Mouse (Mus musculus): Measurements from ENCODE around the gene Oxgr1. TPM values are rescaled to one million over a fixed set of nuclear protein-coding genes. Genes with fewer than 3 reads are reported as not detected.
A peak's percentile ranks its signal among the peaks of the same experiment; 100 is the strongest.

Oxgr1 gene
- not detected in 2 replicates for polyA plus RNA-seq (2014; fragmentation: Nextera tagmentation; extraction: Ambion mirVana)

DNA sequence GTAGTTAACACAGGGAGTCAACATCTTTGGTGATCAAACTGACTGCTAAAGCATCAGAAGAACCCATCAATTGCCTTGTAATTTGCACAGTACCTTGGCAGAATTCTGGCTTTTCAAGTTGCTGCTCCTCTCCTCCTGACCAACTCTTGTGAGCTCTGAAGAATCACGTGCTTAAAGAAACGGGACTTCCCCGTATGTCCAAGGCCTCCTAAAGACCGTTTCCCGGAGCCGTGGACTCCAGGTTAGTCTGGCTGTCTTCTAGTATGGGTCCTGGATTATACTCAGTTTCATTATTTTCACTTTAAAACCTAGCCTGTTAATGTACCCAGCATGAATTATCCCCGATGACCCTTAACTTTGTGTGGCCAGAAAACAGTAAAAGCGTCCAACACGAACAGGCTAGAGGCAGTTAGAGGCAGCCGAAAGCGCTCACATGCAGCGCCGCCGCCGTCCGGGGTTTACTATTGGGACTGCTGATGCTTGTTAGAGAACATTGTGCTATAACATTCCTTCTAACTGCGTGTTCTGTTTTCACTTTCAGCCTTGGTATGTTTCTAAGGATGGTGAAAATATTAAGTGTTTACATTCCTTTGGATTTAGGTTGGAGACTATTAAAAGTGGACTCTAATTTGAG is at the start of gene Oxgr1:
Oxgr1 (minus strand) TSS at position 249 of the 634 bp plus-strand sequence.
- H3K9me3 ChIP-seq (replicated peaks; ENCODE audit: control insufficient read depth, low read length): no peaks in the 10 kb centered on the region; the same call in 1 of the 2 replicates
- H3K36me3 ChIP-seq (ENCODE audit: control insufficient read depth, insufficient read depth, low read length): no peaks in the 10 kb centered on the region
- H3K4me1 ChIP-seq (ENCODE audit: control insufficient read depth, insufficient read depth, low read length): no peaks in the 10 kb centered on the region
- WGBS (ENCODE audit: insufficient replicate concordance): 84% methylated on average over 17 of the region's 17 CpGs
- H3K27me3 ChIP-seq (ENCODE audit: control insufficient read depth, insufficient read depth, low read length): no peaks in the 10 kb centered on the region
- ATAC-seq (replicated peaks; ENCODE audit: insufficient number of reproducible peaks, low FRiP score, low TSS enrichment): no peak
- no peak within 1 kb of the TSS for H3K27ac ChIP-seq (ENCODE audit: low read depth, low read length)
- H3K4me3 ChIP-seq (ENCODE audit: low read depth, low read length): no peak within 1 kb of the TSS
- H3K9ac ChIP-seq (ENCODE audit: low read depth, low read length): no peak within 1 kb of the TSS
- no peak within 1 kb of the TSS for H3K4me2 ChIP-seq

DNA sequence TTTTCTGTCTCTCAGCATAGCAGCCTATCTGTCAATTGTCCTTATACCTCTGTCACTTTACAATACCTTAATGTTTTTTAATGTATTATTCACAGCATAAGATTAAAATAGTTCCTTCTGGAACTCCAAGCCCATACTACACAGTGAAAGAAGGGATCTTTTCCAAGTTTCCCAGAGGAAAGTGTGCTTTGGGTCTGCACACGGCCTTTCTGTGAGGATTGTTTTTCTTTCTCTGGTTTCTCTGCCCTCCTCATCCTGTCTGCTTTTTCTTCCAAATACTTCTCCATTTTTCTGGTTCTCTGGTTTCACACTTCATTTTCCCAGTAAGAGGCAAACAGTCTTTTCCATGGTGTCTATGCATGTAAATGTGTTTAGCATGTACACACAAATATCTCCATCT is 48.2 kb upstream of the Oxgr1 start:
- Histone ChIP-seq H3K36me3 (ENCODE audit: control insufficient read depth, insufficient read depth, low read length) (no peaks in the 10 kb centered on the region; the same call in 1 of the 2 replicates), H3K4me1 (ENCODE audit: control insufficient read depth, insufficient read depth, low read length) (no peaks in the 10 kb centered on the region), H3K27me3 (ENCODE audit: control insufficient read depth, insufficient read depth, low read length) (no peaks in the 10 kb centered on the region), H3K9ac (ENCODE audit: low read depth, low read length) (no peak overlapping the region), H3K4me3 (ENCODE audit: low read depth, low read length) (no peak overlapping the region), H3K4me2 (no peak overlapping the region), H3K27ac (ENCODE audit: low read depth, low read length) (no peak overlapping the region), H3K9me3 (replicated peaks; ENCODE audit: control insufficient read depth, low read length) (no peaks in the 10 kb centered on the region)
- WGBS (ENCODE audit: insufficient replicate concordance): 55% methylated on average over 1 of the region's 1 CpGs
- no peak for ATAC-seq (replicated peaks; ENCODE audit: insufficient number of reproducible peaks, low FRiP score, low TSS enrichment)

DNA sequence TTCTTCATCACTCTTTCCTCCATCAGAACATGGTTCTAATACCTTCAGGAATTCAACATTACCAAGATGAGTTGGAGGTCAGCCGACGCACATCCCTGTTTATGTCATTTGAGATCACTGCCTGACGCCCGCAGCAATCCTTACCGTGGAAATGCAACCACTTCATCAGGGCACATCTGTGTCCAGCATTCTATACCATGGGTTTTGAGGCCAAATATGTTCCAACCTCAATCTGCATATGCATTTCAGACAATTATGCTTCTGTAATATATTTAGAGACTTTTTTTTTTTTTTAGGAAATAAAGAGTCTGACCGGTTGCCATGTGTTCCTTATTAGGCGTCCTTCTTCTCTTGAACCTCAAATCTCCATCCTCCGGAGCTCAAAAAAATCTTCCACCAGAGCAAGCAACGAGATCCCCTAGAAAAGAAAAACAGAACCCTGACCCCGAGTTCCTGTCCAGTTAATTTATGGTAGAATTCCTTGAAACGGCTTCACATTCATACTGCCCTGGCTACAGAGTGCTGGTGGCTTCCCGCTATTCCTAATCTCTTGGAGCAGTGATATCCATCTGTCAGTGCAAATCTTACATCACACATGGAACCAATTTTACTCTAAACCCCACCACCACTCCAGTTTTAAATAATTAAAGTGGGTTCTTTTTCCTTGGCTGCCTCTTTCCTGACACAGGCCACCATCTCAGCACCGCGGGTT is 47.6 kb upstream of the Oxgr1 start:
- Histone ChIP-seq H3K27me3 (ENCODE audit: control insufficient read depth, insufficient read depth, low read length) (no peaks in the 10 kb centered on the region), H3K4me1 (ENCODE audit: control insufficient read depth, insufficient read depth, low read length) (no peaks in the 10 kb centered on the region), H3K9ac (ENCODE audit: low read depth, low read length) (no peak overlapping the region), H3K9me3 (replicated peaks; ENCODE audit: control insufficient read depth, low read length) (no peaks in the 10 kb centered on the region), H3K4me2 (no peak overlapping the region), H3K27ac (ENCODE audit: low read depth, low read length) (no peak overlapping the region), H3K36me3 (ENCODE audit: control insufficient read depth, insufficient read depth, low read length) (no peaks in the 10 kb centered on the region; the same call in 1 of the 2 replicates), H3K4me3 (ENCODE audit: low read depth, low read length) (no peak overlapping the region)
- no peak for ATAC-seq (replicated peaks; ENCODE audit: insufficient number of reproducible peaks, low FRiP score, low TSS enrichment)
- 65% methylated on average over 14 of the region's 14 CpGs for WGBS (ENCODE audit: insufficient replicate concordance)

DNA sequence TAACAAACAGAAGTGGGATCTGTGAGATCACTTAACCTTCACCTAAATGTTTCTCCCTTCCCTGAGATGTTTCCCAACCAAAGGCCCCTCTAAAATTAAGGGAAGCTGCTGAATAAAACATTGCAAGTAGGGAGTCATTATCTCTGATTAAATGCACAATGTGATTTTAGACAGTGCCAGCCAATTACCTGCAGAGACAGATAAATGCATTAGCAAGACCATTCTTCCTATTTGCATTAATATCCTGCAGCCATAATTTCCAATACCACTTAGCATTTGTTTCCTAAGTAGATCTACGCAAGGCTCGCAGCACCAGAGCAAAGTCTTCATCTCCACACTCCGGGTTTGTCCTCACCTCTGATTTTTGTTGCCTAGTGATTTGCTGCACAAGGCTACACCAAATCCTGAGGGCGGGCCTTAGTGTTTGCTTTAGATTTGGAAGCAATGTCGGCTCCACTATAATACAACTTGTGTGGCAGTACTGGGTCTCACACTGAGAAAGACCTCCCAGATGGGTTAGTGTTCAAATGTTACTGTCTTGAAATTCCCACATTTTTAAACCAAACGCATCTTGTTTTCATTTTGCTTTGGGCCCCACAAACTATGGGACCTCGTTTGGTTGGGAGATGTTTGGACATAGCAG is 46.9 kb upstream of the Oxgr1 start:
- Histone ChIP-seq H3K27ac (ENCODE audit: low read depth, low read length) (no peak overlapping the region), H3K4me1 (ENCODE audit: control insufficient read depth, insufficient read depth, low read length) (no peaks in the 10 kb centered on the region), H3K4me2 (no peak overlapping the region), H3K27me3 (ENCODE audit: control insufficient read depth, insufficient read depth, low read length) (no peaks in the 10 kb centered on the region), H3K9ac (ENCODE audit: low read depth, low read length) (no peak overlapping the region), H3K4me3 (ENCODE audit: low read depth, low read length) (no peak overlapping the region), H3K9me3 (replicated peaks; ENCODE audit: control insufficient read depth, low read length) (no peaks in the 10 kb centered on the region), H3K36me3 (ENCODE audit: control insufficient read depth, insufficient read depth, low read length) (no peaks in the 10 kb centered on the region; the same call in 1 of the 2 replicates)
- 81% methylated on average over 7 of the region's 7 CpGs for WGBS (ENCODE audit: insufficient replicate concordance)
- ATAC-seq (replicated peaks; ENCODE audit: insufficient number of reproducible peaks, low FRiP score, low TSS enrichment): no peak

DNA sequence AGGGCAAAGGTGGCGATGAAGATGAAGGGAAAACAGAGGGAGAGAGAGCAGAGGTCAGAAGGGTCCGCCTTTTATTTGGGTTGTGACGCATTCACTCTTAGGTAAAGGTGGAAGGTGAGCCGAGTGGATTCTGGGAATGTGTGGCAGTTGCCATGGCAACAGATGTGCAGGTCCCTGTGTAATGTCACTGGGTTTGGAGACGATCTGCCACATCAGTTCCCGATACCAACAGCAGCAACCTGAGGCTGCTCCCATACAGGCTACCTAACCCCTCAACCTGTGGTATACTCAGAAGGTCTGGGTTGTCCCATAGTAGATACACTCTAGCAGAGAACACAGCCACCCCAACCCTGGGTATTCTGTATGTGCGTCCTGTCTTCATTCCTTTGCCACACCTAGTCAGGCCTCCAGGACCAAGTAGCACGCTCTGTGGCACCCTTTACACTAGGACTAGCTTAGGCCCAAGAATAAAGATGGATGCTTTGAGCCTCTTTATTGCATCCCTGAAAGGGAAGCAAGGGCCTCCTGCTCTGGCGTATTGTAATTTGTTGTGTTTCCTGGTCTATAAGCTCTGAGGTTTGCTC is 41.9 kb upstream of the Oxgr1 start:
- Histone ChIP-seq H3K9me3 (replicated peaks; ENCODE audit: control insufficient read depth, low read length) (no peaks in the 10 kb centered on the region), H3K4me2 (no peak overlapping the region), H3K27me3 (ENCODE audit: control insufficient read depth, insufficient read depth, low read length) (no peaks in the 10 kb centered on the region), H3K36me3 (ENCODE audit: control insufficient read depth, insufficient read depth, low read length) (no peaks in the 10 kb centered on the region), H3K4me1 (ENCODE audit: control insufficient read depth, insufficient read depth, low read length) (no peaks in the 10 kb centered on the region), H3K9ac (ENCODE audit: low read depth, low read length) (no peak overlapping the region), H3K4me3 (ENCODE audit: low read depth, low read length) (no peak overlapping the region), H3K27ac (ENCODE audit: low read depth, low read length) (no peak overlapping the region)
- 78% methylated on average over 9 of the region's 9 CpGs for WGBS (ENCODE audit: insufficient replicate concordance)
- no peak for ATAC-seq (replicated peaks; ENCODE audit: insufficient number of reproducible peaks, low FRiP score, low TSS enrichment)

DNA sequence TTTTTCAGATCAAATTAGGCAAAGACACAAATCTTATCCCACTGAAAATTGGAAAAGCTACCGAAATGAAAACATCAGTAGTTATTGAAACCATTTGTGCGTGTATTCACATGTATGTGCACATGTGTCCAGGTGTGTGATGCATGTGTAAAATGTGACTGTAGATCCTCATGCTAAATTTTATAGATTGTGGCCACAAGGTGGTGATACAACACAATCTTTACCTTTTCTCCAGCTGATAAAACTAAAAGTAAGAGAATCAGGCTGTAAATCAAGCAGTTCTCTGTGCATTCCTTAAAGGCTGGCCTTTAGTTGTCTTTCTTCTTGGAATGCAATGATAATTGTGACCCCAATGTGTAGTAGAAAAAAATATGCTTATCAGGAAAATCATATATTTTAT is 34.0 kb upstream of the Oxgr1 start:
- Histone ChIP-seq H3K4me3 (ENCODE audit: low read depth, low read length) (no peak overlapping the region), H3K4me1 (ENCODE audit: control insufficient read depth, insufficient read depth, low read length) (no peaks in the 10 kb centered on the region), H3K27ac (ENCODE audit: low read depth, low read length) (no peak overlapping the region), H3K9ac (ENCODE audit: low read depth, low read length) (no peak overlapping the region), H3K4me2 (no peak overlapping the region), H3K27me3 (ENCODE audit: control insufficient read depth, insufficient read depth, low read length) (no peaks in the 10 kb centered on the region), H3K36me3 (ENCODE audit: control insufficient read depth, insufficient read depth, low read length) (no peaks in the 10 kb centered on the region), H3K9me3 (replicated peaks; ENCODE audit: control insufficient read depth, low read length) (no peaks in the 10 kb centered on the region)
- no peak for ATAC-seq (replicated peaks; ENCODE audit: insufficient number of reproducible peaks, low FRiP score, low TSS enrichment)
- 31% methylated on average over 2 of the region's 2 CpGs for WGBS (ENCODE audit: insufficient replicate concordance)

DNA sequence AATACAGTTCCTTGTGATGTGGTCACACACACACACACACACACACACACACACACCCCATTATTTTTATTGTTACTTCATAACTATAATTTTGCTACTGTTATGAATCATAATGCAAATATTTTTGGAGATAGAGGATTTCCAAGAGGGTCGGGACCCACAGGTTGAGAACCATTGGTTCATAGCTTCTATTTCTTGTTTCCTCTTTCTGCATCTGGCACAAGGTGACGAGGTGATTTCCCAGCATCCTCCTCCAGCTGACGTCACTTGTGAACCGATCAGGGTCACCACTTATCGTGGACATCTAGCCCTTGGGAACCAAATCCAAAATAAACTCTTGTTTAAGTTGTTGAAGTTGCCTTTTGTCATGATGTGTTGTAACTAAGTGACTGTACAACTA is 33.5 kb upstream of the Oxgr1 start:
- 63% methylated on average over 5 of the region's 5 CpGs for WGBS (ENCODE audit: insufficient replicate concordance)
- ATAC-seq (replicated peaks; ENCODE audit: insufficient number of reproducible peaks, low FRiP score, low TSS enrichment): no peak

DNA sequence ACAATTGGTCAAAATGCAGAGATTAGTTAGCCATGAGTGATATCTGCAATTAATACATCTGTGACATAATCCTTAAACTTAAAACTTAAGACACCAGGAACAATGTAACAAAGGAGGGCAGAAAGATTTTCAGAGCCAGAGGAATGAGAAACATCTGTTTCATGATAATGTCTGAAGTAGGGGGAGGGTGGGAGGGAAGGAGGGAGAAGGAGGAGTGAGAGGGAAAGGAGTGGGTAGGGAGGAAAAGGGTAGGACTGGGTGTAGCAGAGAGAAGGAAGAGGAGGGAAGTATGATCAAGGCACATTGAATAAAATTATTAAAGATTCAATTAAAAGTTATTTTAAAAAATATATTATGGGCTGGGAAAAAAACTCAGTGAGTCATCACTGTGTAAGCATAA is 32.0 kb upstream of the Oxgr1 start:
- H3K4me1 ChIP-seq (ENCODE audit: control insufficient read depth, insufficient read depth, low read length): no peaks in the 10 kb centered on the region
- no peak overlapping the region for H3K9ac ChIP-seq (ENCODE audit: low read depth, low read length)
- no peak overlapping the region for H3K27ac ChIP-seq (ENCODE audit: low read depth, low read length)
- no peak overlapping the region for H3K4me2 ChIP-seq
- ATAC-seq (replicated peaks; ENCODE audit: insufficient number of reproducible peaks, low FRiP score, low TSS enrichment): 0 out of 2 replicates have a peak, but pooled peaks have one; percentile 42
- H3K36me3 ChIP-seq (ENCODE audit: control insufficient read depth, insufficient read depth, low read length): no peaks in the 10 kb centered on the region
- no peaks in the 10 kb centered on the region for H3K9me3 ChIP-seq (replicated peaks; ENCODE audit: control insufficient read depth, low read length)
- H3K27me3 ChIP-seq (ENCODE audit: control insufficient read depth, insufficient read depth, low read length): no peaks in the 10 kb centered on the region
- no peak overlapping the region for H3K4me3 ChIP-seq (ENCODE audit: low read depth, low read length)

More for the DNA sequence above, 33.5 kb upstream of the Oxgr1 start:
- Histone ChIP-seq H3K4me3 (ENCODE audit: low read depth, low read length) (no peak overlapping the region), H3K27ac (ENCODE audit: low read depth, low read length) (no peak overlapping the region), H3K36me3 (ENCODE audit: control insufficient read depth, insufficient read depth, low read length) (no peaks in the 10 kb centered on the region), H3K27me3 (ENCODE audit: control insufficient read depth, insufficient read depth, low read length) (no peaks in the 10 kb centered on the region), H3K9me3 (replicated peaks; ENCODE audit: control insufficient read depth, low read length) (no peaks in the 10 kb centered on the region), H3K4me2 (no peak overlapping the region), H3K4me1 (ENCODE audit: control insufficient read depth, insufficient read depth, low read length) (no peaks in the 10 kb centered on the region), H3K9ac (ENCODE audit: low read depth, low read length) (no peak overlapping the region)

Measured in heart, embryonic 11.5 days (tissue).